Mouse (Mus musculus) liver, embryonic 14.5 days (tissue): ENCODE data around the gene Anapc15. TPM values are rescaled to one million over a fixed set of nuclear protein-coding genes. Genes with fewer than 3 reads are reported as not detected.

ENCODE experiments used
- ATAC-seq: fragments of 200-750 bp; cut with Nextera tagmentation; 2 replicates; pipeline ENCODE4 v1.8.0; 2017; ENCODE audit warnings: moderate number of reproducible peaks, mild to moderate bottlenecking, moderate library complexity; ENCODE audit not compliant: insufficient read depth
- DNase-seq, 3 experiments: peaks; one replicate each; pipeline ENCODE4 v3.0.0-alpha.2; 2012 to 2013; ENCODE audit warnings: low read depth in 3 of 3, low spot score in 3 of 3
- H3K27ac ChIP-seq: fragments of 300-500 bp; sonication (generic); 2 replicates; pipeline ENCODE4 v1.5.1; 2014; ENCODE audit warnings: moderate library complexity, mild to moderate bottlenecking, control low read depth, inconsistent platforms
- H3K27me3 ChIP-seq: fragments of 300-500 bp; sonication (generic); 2 replicates; pipeline ENCODE4 v1.6.1; 2014; ENCODE audit warnings: mild to moderate bottlenecking, low read length, moderate library complexity; ENCODE audit not compliant: control insufficient read depth, insufficient read depth
- H3K36me3 ChIP-seq: fragments of 300-500 bp; sonication (generic); replicated peaks from 2 replicates; pipeline ENCODE4 v1.6.1; 2014; ENCODE audit warnings: low read depth; ENCODE audit not compliant: control insufficient read depth, insufficient read depth
- H3K4me1 ChIP-seq, 2 experiments: fragments of 200-500 bp in 1 of 2; fragments of 300-500 bp in 1 of 2; sonication (generic) in 1 of 2; replicated peaks; 2 replicates each; pipeline ENCODE4 v1.6.1; 2012 to 2014; ENCODE audit warnings: antibody characterized with exemption in 1 of 2, inconsistent platforms in 1 of 2, low read length in 1 of 2; ENCODE audit not compliant: control insufficient read depth in 2 of 2, insufficient read depth in 2 of 2
- H3K4me2 ChIP-seq: fragments of 300-500 bp; sonication (generic); 2 replicates; pipeline ENCODE4 v1.6.1; 2014; ENCODE audit warnings: low read depth, mild to moderate bottlenecking, control low read depth, moderate library complexity
- H3K4me3 ChIP-seq, 2 experiments: fragments of 200-500 bp in 1 of 2; fragments of 300-500 bp in 1 of 2; sonication (generic) in 1 of 2; 2 replicates each; pipeline ENCODE4 v1.5.1; 2012 to 2014; ENCODE audit warnings: low read depth in 2 of 2, low read length in 2 of 2, mild to moderate bottlenecking in 2 of 2, control low read depth in 1 of 2, inconsistent platforms in 1 of 2, moderate library complexity in 1 of 2; ENCODE audit not compliant: insufficient read depth in 1 of 2
- H3K9ac ChIP-seq: fragments of 300-500 bp; sonication (generic); replicated peaks from 2 replicates; pipeline ENCODE4 v1.6.1; 2014; ENCODE audit warnings: mild to moderate bottlenecking, control low read depth, moderate library complexity
- H3K9me3 ChIP-seq: fragments of 300-500 bp; sonication (generic); 2 replicates; pipeline ENCODE4 v1.6.1; 2016; ENCODE audit warnings: low read length, mixed read lengths; ENCODE audit not compliant: control insufficient read depth
- CTCF ChIP-seq: IDR thresholded peaks from 2 replicates; pipeline ENCODE4 v1.5.1; 2016; ENCODE audit warnings: antibody characterized with exemption, low read depth, control low read depth
- EP300 ChIP-seq: IDR thresholded peaks from 2 replicates; pipeline ENCODE4 v1.6.1; 2016; ENCODE audit warnings: antibody characterized with exemption, low read depth
- WGBS: fragments of 180-500 bp; shearing (Covaris S2); extraction: QIAGEN DNeasy Blood & Tissue Kit; methylation state at CpG from one replicate; pipeline ENCODE4 v1.1.7; 2014; ENCODE audit not compliant: insufficient replicate concordance; 5-methylcytosine and 5-hydroxymethylcytosine counted together
- polyA plus RNA-seq, 2 experiments: library from polyadenylated mRNA; depleted of rRNA in 1 of 2; stranded (reverse) in 1 of 2; unstranded in 1 of 2; fragments of >200 nt; fragmentation: Nextera tagmentation in 1 of 2; extraction: Ambion mirVana in 1 of 2; gene quantifications; 2 replicates each; pipeline versions ENCODE4 v1.2.1 to v1.2.3; 2012 to 2014

Anapc15 gene
- polyA plus RNA-seq, 2 experiments = 51.9 to 54.6 TPM

DNA sequence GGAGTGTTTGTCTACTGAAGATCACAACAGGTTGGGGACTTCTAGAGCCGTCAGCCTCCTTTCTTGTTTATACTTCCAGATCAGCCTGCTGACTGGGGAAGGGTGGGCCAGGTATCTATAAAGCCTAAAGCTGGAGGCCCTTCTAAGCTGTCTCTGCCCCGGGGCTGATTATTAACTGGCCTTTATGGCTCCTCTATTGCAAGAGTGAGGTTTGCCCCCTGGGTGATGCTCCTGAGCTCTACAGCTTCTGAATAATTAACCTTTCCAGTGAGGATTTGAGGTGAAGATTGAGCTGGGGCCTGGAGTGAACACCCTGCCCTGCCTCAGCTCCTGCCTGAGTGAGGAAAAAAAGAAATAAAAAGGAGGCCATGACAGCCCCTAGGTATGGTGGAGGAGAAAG lies 7.1 kb downstream of the Anapc15 start, which contains the start of gene Folr1:
Folr1 (minus strand) TSS at position 160 of the 400 bp plus-strand sequence.
- no peak within 1 kb of the TSS for H3K4me3 ChIP-seq
- H3K36me3 ChIP-seq = no peaks in the 10 kb centered on the region
- no peak within 1 kb of the TSS for H3K4me2 ChIP-seq
- no peak within 1 kb of the TSS for H3K27ac ChIP-seq
- DNase-seq (no peak), ATAC-seq (no peak)
- no peak within 1 kb of the TSS for H3K9ac ChIP-seq
- no peaks in the 10 kb centered on the region for H3K9me3 ChIP-seq
- TF ChIP-seq CTCF (no peak), EP300 (no peak)
- peaks cover 0 to 3% of the 10 kb centered on the region in 2 experiments; a peak in 2 of 4 replicates for H3K4me1 ChIP-seq
- WGBS = 47% methylated on average over 2 of the region's 2 CpGs
- no peaks in the 10 kb centered on the region for H3K27me3 ChIP-seq

DNA sequence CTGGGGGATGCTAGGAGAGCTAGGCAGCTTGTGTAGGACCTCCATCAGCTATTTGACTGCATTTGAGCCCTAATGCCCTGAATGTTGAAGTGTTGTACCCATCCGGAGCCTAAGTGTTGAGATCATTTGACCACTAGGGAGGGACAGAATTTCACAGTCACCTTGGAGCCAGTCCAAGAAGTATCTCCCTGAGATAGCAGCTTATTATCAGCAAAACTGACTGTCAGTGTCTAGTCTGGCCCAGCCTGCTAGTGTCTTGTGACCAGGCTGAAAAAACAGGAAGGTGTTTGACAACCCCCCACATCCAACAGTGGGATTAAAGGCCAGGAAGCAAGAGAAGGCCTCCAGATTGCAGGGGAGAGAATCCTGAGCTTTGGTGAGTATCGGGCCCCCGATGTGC lies 7.8 kb downstream of the Anapc15 start:
- H3K9ac ChIP-seq = no peak overlapping the region
- DNase-seq = no peak
- H3K36me3 ChIP-seq = no peaks in the 10 kb centered on the region
- no peak overlapping the region for H3K27ac ChIP-seq
- no peaks in the 10 kb centered on the region for H3K9me3 ChIP-seq
- TF ChIP-seq EP300 (no peak), CTCF (no peak)
- H3K4me2 ChIP-seq = no peak overlapping the region
- H3K4me3 ChIP-seq = no peak overlapping the region
- H3K27me3 ChIP-seq = no peaks in the 10 kb centered on the region
- ATAC-seq = peak; percentile 35; the same call in 1 of the 2 replicates
- WGBS = 70% methylated on average over 3 of the region's 3 CpGs
- peaks cover 0 to 3% of the 10 kb centered on the region in 2 experiments; a peak in 2 of 4 replicates for H3K4me1 ChIP-seq

DNA sequence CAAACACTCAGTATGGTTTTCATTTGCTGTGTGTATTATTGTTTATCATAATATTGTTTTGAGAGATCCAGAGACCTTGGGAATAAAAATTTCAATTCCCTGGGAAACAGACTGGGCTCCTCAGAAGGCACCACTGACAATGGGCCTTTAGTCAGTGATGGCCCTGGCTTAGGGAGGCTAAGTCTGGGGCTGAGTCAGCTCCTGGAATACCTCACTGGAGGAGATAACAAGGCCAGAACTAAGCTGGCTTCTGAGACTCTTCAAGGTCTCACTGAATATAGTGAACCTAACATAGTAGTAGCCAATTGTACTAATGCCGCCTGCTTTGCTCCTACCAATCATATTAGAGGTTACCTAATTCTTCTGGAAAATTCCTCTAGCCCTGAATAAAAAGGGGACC lies 12.5 kb downstream of the Anapc15 start:
- no peak for DNase-seq
- TF ChIP-seq CTCF (no peak), EP300 (no peak)
- H3K4me2 ChIP-seq = no peak overlapping the region
- H3K27ac ChIP-seq = no peak overlapping the region
- H3K27me3 ChIP-seq = no peaks in the 10 kb centered on the region
- 63% methylated on average over 1 of the region's 1 CpGs for WGBS
- no peaks in the 10 kb centered on the region for H3K9me3 ChIP-seq
- no peaks in the 10 kb centered on the region for H3K36me3 ChIP-seq
- H3K4me1 ChIP-seq = peaks cover 0 to 3% of the 10 kb centered on the region in 2 experiments; a peak in 1 of 4 replicates
- no peak for ATAC-seq
- H3K4me3 ChIP-seq = no peak overlapping the region
- no peak overlapping the region for H3K9ac ChIP-seq

DNA sequence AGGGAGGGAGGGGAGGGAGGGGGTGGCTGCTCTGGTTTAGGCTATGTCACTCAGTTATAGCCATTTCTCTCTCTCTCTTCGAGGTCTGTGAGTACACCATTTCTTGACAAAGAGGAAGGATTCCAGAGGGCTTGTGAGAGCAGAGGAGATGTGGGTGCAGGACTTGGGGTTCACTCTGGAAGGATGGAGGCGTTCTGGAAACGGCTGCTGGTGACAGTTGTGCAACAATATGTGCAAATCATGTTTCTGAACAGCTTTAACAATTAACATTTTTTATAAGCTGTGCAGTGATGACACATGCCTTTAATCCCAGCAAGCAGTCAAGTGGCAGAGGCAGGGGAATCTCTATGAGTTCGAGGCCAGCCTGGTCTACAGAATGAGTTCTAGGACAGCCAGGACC lies 17.3 kb downstream of the Anapc15 start:
- no peak overlapping the region for H3K9ac ChIP-seq

DNA sequence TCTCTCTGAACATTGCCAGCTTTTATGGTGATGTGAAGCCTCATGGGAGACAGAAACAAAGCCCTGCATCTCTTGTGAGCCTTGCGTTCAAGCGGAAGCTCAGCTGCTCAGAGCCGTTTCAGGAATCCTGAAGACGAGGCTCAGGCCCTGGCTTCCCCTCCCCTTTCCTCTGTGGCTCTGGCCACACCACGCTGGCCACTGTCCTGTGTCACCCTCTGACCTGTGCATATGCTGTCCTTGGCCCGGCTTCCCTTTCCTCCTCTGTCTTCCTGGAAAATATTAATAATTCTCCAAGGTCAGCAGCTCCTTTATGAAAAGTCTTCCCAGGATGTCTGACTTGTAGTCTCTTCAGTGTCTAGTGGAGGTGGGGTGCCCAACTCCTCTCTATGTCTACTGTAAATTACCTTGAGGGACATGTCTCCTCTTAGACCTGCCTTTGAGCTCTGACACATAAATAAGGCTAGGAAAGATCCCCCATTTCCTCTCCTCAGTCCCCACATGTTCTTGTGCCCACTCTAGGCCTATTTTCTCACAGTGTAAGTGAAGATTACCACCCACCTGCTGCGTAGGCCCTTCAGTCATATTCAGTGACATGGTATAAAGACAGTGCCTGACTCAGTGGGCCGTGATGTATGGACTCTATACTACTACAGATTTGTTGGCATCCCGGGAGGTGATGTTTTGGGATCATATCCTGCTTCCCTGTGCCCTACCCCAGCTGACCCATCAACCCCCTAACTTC lies 19.1 kb downstream of the Anapc15 start:
- no peak overlapping the region for H3K9ac ChIP-seq
- H3K27ac ChIP-seq = no peak overlapping the region
- H3K36me3 ChIP-seq = no peaks in the 10 kb centered on the region
- H3K9me3 ChIP-seq = no peaks in the 10 kb centered on the region
- H3K27me3 ChIP-seq = no peaks in the 10 kb centered on the region
- ATAC-seq (peak; percentile 43; the same call in 1 of the 2 replicates), DNase-seq (no peak)
- WGBS = 59% methylated on average over 9 of the region's 9 CpGs
- H3K4me2 ChIP-seq = no peak overlapping the region
- no peak overlapping the region for H3K4me3 ChIP-seq
- TF ChIP-seq CTCF (no peak), EP300 (no peak)
- no peaks in the 10 kb centered on the region for H3K4me1 ChIP-seq

More for the DNA sequence above, 17.3 kb downstream of the Anapc15 start:
- ATAC-seq (no peak), DNase-seq (no peak)
- TF ChIP-seq EP300 (no peak), CTCF (no peak)
- no peak overlapping the region for H3K27ac ChIP-seq
- 52% methylated on average over 4 of the region's 4 CpGs for WGBS
- no peak overlapping the region for H3K4me2 ChIP-seq
- H3K36me3 ChIP-seq = no peaks in the 10 kb centered on the region
- H3K4me3 ChIP-seq = no peak overlapping the region
- no peaks in the 10 kb centered on the region for H3K9me3 ChIP-seq
- H3K4me1 ChIP-seq = no peaks in the 10 kb centered on the region
- no peaks in the 10 kb centered on the region for H3K27me3 ChIP-seq
